Mouse (Mus musculus) midbrain, postnatal 0 days (tissue): ENCODE measurements around the gene Wdtc1. TPM values are rescaled to one million over a fixed set of nuclear protein-coding genes. Genes with fewer than 3 reads are reported as not detected.
A peak's percentile ranks its signal among the peaks of the same experiment; 100 is the strongest.

Source experiments
- ATAC-seq: fragments of 200-750 bp; cut with Nextera tagmentation; 2 replicates; pipeline ENCODE4 v1.8.0; 2017; ENCODE audit warnings: moderate number of reproducible peaks, mild to moderate bottlenecking, moderate TSS enrichment, moderate library complexity; ENCODE audit not compliant: low FRiP score
- DNase-seq: peaks from one replicate; pipeline ENCODE4 v3.0.0-alpha.2; 2015; ENCODE audit warnings: low spot score
- H3K27ac ChIP-seq: fragments of 300-500 bp; sonication (generic); 2 replicates; pipeline ENCODE4 v1.5.1; 2014; ENCODE audit warnings: low read depth, mild to moderate bottlenecking, low read length, mixed read lengths
- H3K27me3 ChIP-seq: fragments of 300-500 bp; sonication (generic); 2 replicates; pipeline ENCODE4 v1.6.1; 2014; ENCODE audit warnings: low read length, control low read depth, mixed read lengths; ENCODE audit not compliant: insufficient read depth
- H3K36me3 ChIP-seq: fragments of 300-500 bp; sonication (generic); 2 replicates; pipeline ENCODE4 v1.6.1; 2014; ENCODE audit warnings: low read length, control low read depth, mixed read lengths; ENCODE audit not compliant: insufficient read depth
- H3K4me1 ChIP-seq: fragments of 300-500 bp; sonication (generic); 2 replicates; pipeline ENCODE4 v1.6.1; 2014; ENCODE audit warnings: mild to moderate bottlenecking, control low read depth, antibody characterized with exemption, low read length, mixed read lengths; ENCODE audit not compliant: insufficient read depth
- H3K4me2 ChIP-seq: fragments of 300-500 bp; sonication (generic); 2 replicates; pipeline ENCODE4 v1.6.1; 2014; ENCODE audit warnings: low read depth, mild to moderate bottlenecking, low read length, mixed read lengths; ENCODE audit not compliant: poor library complexity, severe bottlenecking
- H3K4me3 ChIP-seq: fragments of 300-500 bp; sonication (generic); 2 replicates; pipeline ENCODE4 v1.5.1; 2014; ENCODE audit warnings: low read depth, mild to moderate bottlenecking, low read length, moderate library complexity
- H3K9ac ChIP-seq: fragments of 300-500 bp; sonication (generic); replicated peaks from 2 replicates; pipeline ENCODE4 v1.6.1; 2014; ENCODE audit warnings: mild to moderate bottlenecking, low read length, moderate library complexity, mixed read lengths; ENCODE audit not compliant: poor library complexity, severe bottlenecking
- H3K9me3 ChIP-seq: fragments of 300-500 bp; sonication (generic); 2 replicates; pipeline ENCODE4 v1.6.1; 2016; ENCODE audit warnings: low read length, control low read depth
- CTCF ChIP-seq: IDR thresholded peaks from 2 replicates; pipeline ENCODE4 v1.5.1; 2016; ENCODE audit warnings: antibody characterized with exemption, mild to moderate bottlenecking
- WGBS: fragments of 180-500 bp; shearing (Covaris S2); extraction: QIAGEN DNeasy Blood & Tissue Kit; methylation state at CpG from one replicate; pipeline ENCODE4 v1.1.7; 2014; 5-methylcytosine and 5-hydroxymethylcytosine counted together
- polyA plus RNA-seq: library from polyadenylated mRNA; unstranded; fragments of >200 nt; fragmentation: Nextera tagmentation; extraction: Ambion mirVana; gene quantifications from 2 replicates; pipeline ENCODE4 v1.2.1, GENCODE M21; 2015
- total RNA-seq: library from RNA; depleted of rRNA; stranded (reverse); fragments of >200 nt; gene quantifications from 2 replicates; pipeline ENCODE4 v1.2.3, GENCODE M21; 2014

Wdtc1 gene
- total and polyA plus RNA-seq, 2 experiments from 2014 or later = 15.6 to 54.8 TPM

DNA sequence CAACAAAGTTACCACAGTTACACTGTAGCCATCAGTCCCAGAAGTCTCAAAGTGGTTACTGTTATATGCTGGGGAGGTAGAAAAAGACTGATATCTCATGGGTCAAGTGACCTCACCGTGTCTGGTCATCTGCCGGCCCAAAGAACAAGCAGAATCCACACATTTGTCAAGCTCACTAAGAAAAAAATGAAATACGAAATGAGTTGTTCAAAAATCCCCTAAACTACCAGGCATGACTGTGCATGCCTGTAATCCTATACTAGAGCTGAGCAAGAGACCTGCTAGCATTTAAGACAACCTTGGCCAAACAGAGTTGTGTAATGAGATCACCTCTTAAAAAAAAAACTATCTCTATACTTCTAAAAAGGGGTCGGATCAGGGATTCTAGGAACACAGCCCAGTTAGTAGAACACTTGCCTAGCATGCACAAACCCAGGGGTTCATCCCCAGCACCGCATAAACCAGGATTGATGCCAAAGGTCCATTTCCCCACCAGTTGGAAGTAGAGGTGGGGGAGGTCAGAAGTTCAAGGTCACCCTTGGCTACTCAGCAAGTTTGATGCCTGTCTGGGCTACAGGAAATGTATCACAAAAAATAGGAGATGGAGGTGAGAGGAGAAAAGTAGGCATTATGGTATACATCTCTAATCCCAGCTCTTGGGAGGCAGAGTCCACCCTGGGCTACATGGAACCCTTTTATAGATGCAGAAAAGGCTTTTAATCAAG lies 5.1 kb downstream of the Wdtc1 start:
- H3K27me3 ChIP-seq = no peaks in the 10 kb centered on the region
- H3K4me2 ChIP-seq = no peak overlapping the region
- H3K27ac ChIP-seq = no peak overlapping the region
- no peak overlapping the region for H3K4me3 ChIP-seq
- no peaks in the 10 kb centered on the region for H3K36me3 ChIP-seq
- ATAC-seq = no peak
- no peaks in the 10 kb centered on the region for H3K9me3 ChIP-seq
- H3K9ac ChIP-seq = no peak overlapping the region
- H3K4me1 ChIP-seq = no peaks in the 10 kb centered on the region
- WGBS = 86% methylated on average over 5 of the region's 5 CpGs
- no peak for DNase-seq
- no peak for TF ChIP-seq CTCF

- Histone ChIP-seq H3K36me3 (no peaks in the 10 kb centered on the region), H3K4me2 (no peak overlapping the region), H3K9ac (no peak overlapping the region), H3K4me3 (no peak overlapping the region), H3K9me3 (no peaks in the 10 kb centered on the region), H3K27me3 (no peaks in the 10 kb centered on the region), H3K4me1 (no peaks in the 10 kb centered on the region), H3K27ac (no peak overlapping the region)
- no peak for DNase-seq
- no peak for ATAC-seq
- TF ChIP-seq CTCF = no peak
- 74% methylated on average over 4 of the region's 4 CpGs for WGBS
These were observed 5.7 kb downstream of the Wdtc1 start for GRCm38 (mm10) chr4:133347624-133348023.

GRCm38 (mm10) chr4:133346577-133346976 lies 6.7 kb downstream of the Wdtc1 start:
- ATAC-seq = no peak
- no peak overlapping the region for H3K4me2 ChIP-seq
- 84% methylated on average over 4 of the region's 4 CpGs for WGBS

GRCm38 (mm10) chr4:133345702-133346101 lies 7.6 kb downstream of the Wdtc1 start:
- Histone ChIP-seq H3K9me3 (no peaks in the 10 kb centered on the region), H3K27ac (no peak overlapping the region), H3K9ac (no peak overlapping the region), H3K4me1 (no peaks in the 10 kb centered on the region), H3K36me3 (no peaks in the 10 kb centered on the region), H3K4me3 (no peak overlapping the region), H3K4me2 (no peak overlapping the region), H3K27me3 (no peaks in the 10 kb centered on the region)
- ATAC-seq (no peak), DNase-seq (no peak)
- TF ChIP-seq CTCF = no peak
- 87% methylated on average over 6 of the region's 6 CpGs for WGBS

More at GRCm38 (mm10) chr4:133346577-133346976, 6.7 kb downstream of the Wdtc1 start:
- Histone ChIP-seq H3K36me3 (no peaks in the 10 kb centered on the region), H3K27ac (no peak overlapping the region), H3K4me3 (no peak overlapping the region), H3K9me3 (no peaks in the 10 kb centered on the region), H3K4me1 (no peaks in the 10 kb centered on the region), H3K27me3 (no peaks in the 10 kb centered on the region), H3K9ac (no peak overlapping the region)
- TF ChIP-seq CTCF = no peak
- DNase-seq = no peak

GRCm38 (mm10) chr4:133344112-133344511 lies 9.2 kb downstream of the Wdtc1 start:
- WGBS = 6% methylated on average over 4 of the region's 4 CpGs
- H3K36me3 ChIP-seq = no peaks in the 10 kb centered on the region
- peak; percentile 86 for TF ChIP-seq CTCF
- H3K4me2 ChIP-seq = no peak overlapping the region
- ATAC-seq (no peak), DNase-seq (peak; percentile 57)
- no peaks in the 10 kb centered on the region for H3K9me3 ChIP-seq
- H3K27me3 ChIP-seq = no peaks in the 10 kb centered on the region
- no peak overlapping the region for H3K4me3 ChIP-seq
- H3K27ac ChIP-seq = no peak overlapping the region
- H3K4me1 ChIP-seq = peaks cover 4% of the 10 kb centered on the region; the same call in 1 of the 2 replicates
- no peak overlapping the region for H3K9ac ChIP-seq

- DNase-seq (no peak), ATAC-seq (no peak)
- 84% methylated on average over 2 of the region's 2 CpGs for WGBS
- Histone ChIP-seq H3K4me2 (no peak overlapping the region), H3K36me3 (no peaks in the 10 kb centered on the region), H3K4me3 (no peak overlapping the region), H3K9me3 (no peaks in the 10 kb centered on the region), H3K27ac (no peak overlapping the region), H3K4me1 (peaks cover 11% of the 10 kb centered on the region; the same call in 1 of the 2 replicates), H3K27me3 (no peaks in the 10 kb centered on the region), H3K9ac (no peak overlapping the region)
- TF ChIP-seq CTCF = peak; percentile 15; the same call in 1 of the 2 replicates
These were observed 13.1 kb downstream of the Wdtc1 start for GRCm38 (mm10) chr4:133340217-133340616.
